ENCODE assay signal across 17 mouse cellular contexts in genomic region chr4:74408731-74409130, GRCm38 (mm10).
"Had no signal": no experiment of that assay in that cellular context is flagged by ENCODE, and none has a peak within 500 bp of the region (broad histone marks: within the 10 kb centered on the region; RNA-seq: fewer than 3 reads in every experiment).

No protein-coding gene starts in this region.

- DNase-seq: left cerebral cortex, postnatal 4 days; liver; liver, embryonic 13.5 days; liver, postnatal 0 days; lung, adult 18-20 months; lung, adult 2 months; lung, embryonic 14.5 days; lung, postnatal 10 days; lung, postnatal 14 days; lung, postnatal 36 days; lung, postnatal 4 days; midbrain, embryonic 14.5 days had no signal

- ATAC-seq: liver, embryonic 12.5 days; liver, postnatal 0 days; lung, postnatal 0 days; midbrain, embryonic 13.5 days; midbrain, embryonic 15.5 days; midbrain, embryonic 16.5 days had no signal
